Mouse (Mus musculus): ENCODE data around the gene Rnf10. TPM values are rescaled to one million over a fixed set of nuclear protein-coding genes. Genes with fewer than 3 reads are reported as not detected.
A peak's percentile ranks its signal among the peaks of the same experiment; 100 is the strongest.

The Rnf10 gene
- polyA plus RNA-seq, 1 experiment: 240 TPM

- Histone ChIP-seq H3K4me1 (ENCODE audit: control insufficient read depth, insufficient read depth, low read length) (peaks cover 10% of the 10 kb centered on the region), H3K36me3 (ENCODE audit: control insufficient read depth, insufficient read depth, low read length) (no peaks in the 10 kb centered on the region), H3K27me3 (ENCODE audit: control insufficient read depth, insufficient read depth, low read length) (no peaks in the 10 kb centered on the region; the same call in 1 of the 2 replicates), H3K27ac (ENCODE audit: control insufficient read depth, insufficient read depth, low read depth, low read length) (peak overlapping the region; percentile 26; the same call in 1 of the 2 replicates), H3K4me3 (ENCODE audit: control insufficient read depth, low read depth, low read length) (peak overlapping the region; percentile 49)
- TF ChIP-seq POLR2A (IDR thresholded peaks at IDR 0.05; ENCODE audit: control insufficient read depth, low read depth, low read length) (no peak), CTCF (IDR thresholded peaks at IDR 0.05; ENCODE audit: control insufficient read depth, insufficient read depth, insufficient replicate concordance, low read depth, low read length) (no peak)
Measured at GRCm38 (mm10) chr5:115193226-115193625, 79.5 kb downstream of the Rnf10 start.

GRCm38 (mm10) chr5:115192828-115193195 lies 79.9 kb downstream of the Rnf10 start:
- H3K27me3 ChIP-seq (ENCODE audit: control insufficient read depth, insufficient read depth, low read length): no peaks in the 10 kb centered on the region; the same call in 1 of the 2 replicates
- no peaks in the 10 kb centered on the region for H3K36me3 ChIP-seq (ENCODE audit: control insufficient read depth, insufficient read depth, low read length)
- TF ChIP-seq POLR2A (IDR thresholded peaks at IDR 0.05; ENCODE audit: control insufficient read depth, low read depth, low read length): no peak
- TF ChIP-seq CTCF (IDR thresholded peaks at IDR 0.05; ENCODE audit: control insufficient read depth, insufficient read depth, insufficient replicate concordance, low read depth, low read length): no peak
- H3K4me1 ChIP-seq (ENCODE audit: control insufficient read depth, insufficient read depth, low read length): peaks cover 10% of the 10 kb centered on the region
- no peak overlapping the region for H3K4me3 ChIP-seq (ENCODE audit: control insufficient read depth, low read depth, low read length)
- H3K27ac ChIP-seq (ENCODE audit: control insufficient read depth, insufficient read depth, low read depth, low read length): no peak overlapping the region

GRCm38 (mm10) chr5:115191880-115192827 lies 80.5 kb downstream of the Rnf10 start:
- Histone ChIP-seq H3K27me3 (ENCODE audit: control insufficient read depth, insufficient read depth, low read length) (no peaks in the 10 kb centered on the region; the same call in 1 of the 2 replicates), H3K27ac (ENCODE audit: control insufficient read depth, insufficient read depth, low read depth, low read length) (no peak overlapping the region), H3K36me3 (ENCODE audit: control insufficient read depth, insufficient read depth, low read length) (no peaks in the 10 kb centered on the region), H3K4me3 (ENCODE audit: control insufficient read depth, low read depth, low read length) (no peak overlapping the region), H3K4me1 (ENCODE audit: control insufficient read depth, insufficient read depth, low read length) (peaks cover 16% of the 10 kb centered on the region)
- no peak for TF ChIP-seq POLR2A (IDR thresholded peaks at IDR 0.05; ENCODE audit: control insufficient read depth, low read depth, low read length)
- TF ChIP-seq CTCF (IDR thresholded peaks at IDR 0.05; ENCODE audit: control insufficient read depth, insufficient read depth, insufficient replicate concordance, low read depth, low read length): no peak

Other genes with a start within 250 kb of the Rnf10 start
- gene Gm10401, start 174.6 kb downstream of the Rnf10 start, polyA plus RNA-seq (2012; rRNA removed): not detected in 2 replicates
- gene Acads, start 153.6 kb downstream of the Rnf10 start, polyA plus RNA-seq (2012; rRNA removed): 11.2 and 12.1 TPM in 2 replicates
- gene Unc119b, start 137.9 kb downstream of the Rnf10 start, polyA plus RNA-seq (2012; rRNA removed): 15.7 and 21.1 TPM in 2 replicates
- gene Mlec, start 114.7 kb downstream of the Rnf10 start, polyA plus RNA-seq (2012; rRNA removed): 85.1 and 115 TPM in 2 replicates
- 7.2 and 9.1 TPM in 2 replicates for gene Cabp1, start 78.5 kb downstream of the Rnf10 start, polyA plus RNA-seq (2012; rRNA removed)
- 15.5 and 16.2 TPM in 2 replicates for gene Pop5, start 37.1 kb downstream of the Rnf10 start, polyA plus RNA-seq (2012; rRNA removed)
- 12.2 and 14.0 TPM in 2 replicates for gene Coq5, start 6.8 kb upstream of the Rnf10 start, polyA plus RNA-seq (2012; rRNA removed)
- gene Dynll1, start 28.1 kb upstream of the Rnf10 start, polyA plus RNA-seq (2012; rRNA removed): 559 and 571 TPM in 2 replicates
- gene Srsf9, start 54.3 kb upstream of the Rnf10 start, polyA plus RNA-seq (2012; rRNA removed): 43.9 and 45.5 TPM in 2 replicates
- gene Gatc, start 68.3 kb upstream of the Rnf10 start, polyA plus RNA-seq (2012; rRNA removed): 11.6 and 16.0 TPM in 2 replicates
- 7.6 and 8.0 TPM in 2 replicates for gene Triap1, start 68.3 kb upstream of the Rnf10 start, polyA plus RNA-seq (2012; rRNA removed)
- gene Cox6a1, start 76.1 kb upstream of the Rnf10 start, polyA plus RNA-seq (2012; rRNA removed): 619 and 765 TPM in 2 replicates
- gene Msi1, start 156.7 kb upstream of the Rnf10 start, polyA plus RNA-seq (2012; rRNA removed): 61.9 and 63.9 TPM in 2 replicates
- 0.64 and 0.87 TPM in 2 replicates for gene Pla2g1b, start 193.4 kb upstream of the Rnf10 start, polyA plus RNA-seq (2012; rRNA removed)
- 34.6 and 38.4 TPM in 2 replicates for gene Sirt4, start 211.8 kb upstream of the Rnf10 start, polyA plus RNA-seq (2012; rRNA removed)
- 81.6 and 82.6 TPM in 2 replicates for gene Pxn, start 233.8 kb upstream of the Rnf10 start, polyA plus RNA-seq (2012; rRNA removed)